Mouse (Mus musculus): ENCODE data around the gene Rab11fip4. TPM values are rescaled to one million over a fixed set of nuclear protein-coding genes. Genes with fewer than 3 reads are reported as not detected.

Rab11fip4 gene
- polyA plus RNA-seq, 1 experiment from 2014 or later = 28.9 TPM

GRCm38 (mm10) chr11:79617991-79618390, 27.0 kb downstream of the Rab11fip4 start:
- Histone ChIP-seq H3K36me3 (peaks cover 14% of the 10 kb centered on the region), H3K9me3 (no peaks in the 10 kb centered on the region), H3K27me3 (no peaks in the 10 kb centered on the region), H3K9ac (no peak overlapping the region), H3K27ac (replicated peaks) (no peak overlapping the region), H3K4me1 (replicated peaks) (peaks cover 9% of the 10 kb centered on the region; the same call in 1 of the 2 replicates), H3K4me3 (no peak overlapping the region), H3K4me2 (no peak overlapping the region)
- WGBS = 78% methylated on average over 8 of the region's 8 CpGs
- ATAC-seq (ENCODE audit: low FRiP score, low read depth) = no peak; the same call in 1 of the 2 replicates

- no peak overlapping the region for H3K9ac ChIP-seq
- H3K4me1 ChIP-seq (replicated peaks) = 0 out of 2 replicates have a peak, but pooled peaks cover under 1% of the 10 kb centered on the region
- peaks cover 14% of the 10 kb centered on the region for H3K36me3 ChIP-seq
- ATAC-seq (ENCODE audit: low FRiP score, low read depth) = no peak
- H3K4me3 ChIP-seq = no peak overlapping the region
- no peak overlapping the region for H3K4me2 ChIP-seq
- no peaks in the 10 kb centered on the region for H3K27me3 ChIP-seq
- H3K27ac ChIP-seq (replicated peaks) = no peak overlapping the region
- no peaks in the 10 kb centered on the region for H3K9me3 ChIP-seq
- 88% methylated on average over 5 of the region's 5 CpGs for WGBS
Measured at GRCm38 (mm10) chr11:79623029-79623428, 32.0 kb downstream of the Rab11fip4 start.

- peaks cover 14% of the 10 kb centered on the region for H3K36me3 ChIP-seq
- H3K9ac ChIP-seq = no peak overlapping the region
- peak; percentile 40; the same call in 1 of the 2 replicates for ATAC-seq (ENCODE audit: low FRiP score, low read depth)
- WGBS = 14% methylated on average over 4 of the region's 4 CpGs
- no peaks in the 10 kb centered on the region for H3K4me1 ChIP-seq (replicated peaks)
- no peak overlapping the region for H3K4me2 ChIP-seq
- H3K27ac ChIP-seq (replicated peaks) = no peak overlapping the region
- H3K27me3 ChIP-seq = no peaks in the 10 kb centered on the region
- H3K4me3 ChIP-seq = no peak overlapping the region
- no peaks in the 10 kb centered on the region for H3K9me3 ChIP-seq
Measured at GRCm38 (mm10) chr11:79624801-79625302, 33.8 kb downstream of the Rab11fip4 start.

GRCm38 (mm10) chr11:79628716-79629115, 37.7 kb downstream of the Rab11fip4 start:
- H3K4me2 ChIP-seq = no peak overlapping the region
- no peak for ATAC-seq (ENCODE audit: low FRiP score, low read depth)
- H3K4me1 ChIP-seq (replicated peaks) = no peaks in the 10 kb centered on the region
- no peak overlapping the region for H3K4me3 ChIP-seq
- no peak overlapping the region for H3K9ac ChIP-seq
- H3K36me3 ChIP-seq = no peaks in the 10 kb centered on the region
- no peaks in the 10 kb centered on the region for H3K27me3 ChIP-seq
- no peaks in the 10 kb centered on the region for H3K9me3 ChIP-seq
- H3K27ac ChIP-seq (replicated peaks) = no peak overlapping the region
- WGBS = 76% methylated on average over 3 of the region's 3 CpGs

- no peaks in the 10 kb centered on the region for H3K4me1 ChIP-seq (replicated peaks)
- WGBS = 79% methylated on average over 7 of the region's 7 CpGs
- no peak overlapping the region for H3K9ac ChIP-seq
- H3K4me3 ChIP-seq = no peak overlapping the region
- H3K9me3 ChIP-seq = no peaks in the 10 kb centered on the region
- H3K4me2 ChIP-seq = no peak overlapping the region
- H3K27me3 ChIP-seq = no peaks in the 10 kb centered on the region
- ATAC-seq (ENCODE audit: low FRiP score, low read depth) = no peak
- H3K36me3 ChIP-seq = no peaks in the 10 kb centered on the region
- no peak overlapping the region for H3K27ac ChIP-seq (replicated peaks)
Measured at GRCm38 (mm10) chr11:79629752-79630374, 38.9 kb downstream of the Rab11fip4 start.

GRCm38 (mm10) chr11:79630521-79630920, 39.5 kb downstream of the Rab11fip4 start:
- H3K4me2 ChIP-seq = no peak overlapping the region
- H3K36me3 ChIP-seq = no peaks in the 10 kb centered on the region
- no peak overlapping the region for H3K4me3 ChIP-seq
- H3K4me1 ChIP-seq (replicated peaks) = no peaks in the 10 kb centered on the region
- no peak for ATAC-seq (ENCODE audit: low FRiP score, low read depth)
- H3K27ac ChIP-seq (replicated peaks) = no peak overlapping the region
- WGBS = 36% methylated on average over 6 of the region's 6 CpGs
- H3K27me3 ChIP-seq = no peaks in the 10 kb centered on the region
- no peak overlapping the region for H3K9ac ChIP-seq
- no peaks in the 10 kb centered on the region for H3K9me3 ChIP-seq

- H3K4me2 ChIP-seq = no peak overlapping the region
- ATAC-seq (ENCODE audit: low FRiP score, low read depth) = no peak
- no peaks in the 10 kb centered on the region for H3K9me3 ChIP-seq
- H3K27me3 ChIP-seq = no peaks in the 10 kb centered on the region
- no peaks in the 10 kb centered on the region for H3K36me3 ChIP-seq
- H3K4me1 ChIP-seq (replicated peaks) = no peaks in the 10 kb centered on the region
- WGBS = 84% methylated on average over 8 of the region's 8 CpGs
- no peak overlapping the region for H3K9ac ChIP-seq
- H3K27ac ChIP-seq (replicated peaks) = no peak overlapping the region
- H3K4me3 ChIP-seq = no peak overlapping the region
Measured at GRCm38 (mm10) chr11:79633366-79633765, 42.4 kb downstream of the Rab11fip4 start.

GRCm38 (mm10) chr11:79635661-79636449, 44.8 kb downstream of the Rab11fip4 start:
- WGBS = 85% methylated on average over 6 of the region's 6 CpGs
- Histone ChIP-seq H3K27ac (replicated peaks) (no peak overlapping the region), H3K27me3 (no peaks in the 10 kb centered on the region)

GRCm38 (mm10) chr11:79636481-79636880, 45.5 kb downstream of the Rab11fip4 start:
- H3K9me3 ChIP-seq = no peaks in the 10 kb centered on the region
- no peak overlapping the region for H3K4me2 ChIP-seq
- no peaks in the 10 kb centered on the region for H3K36me3 ChIP-seq
- H3K27ac ChIP-seq (replicated peaks) = no peak overlapping the region
- no peaks in the 10 kb centered on the region for H3K27me3 ChIP-seq
- no peaks in the 10 kb centered on the region; the same call in 1 of the 2 replicates for H3K4me1 ChIP-seq (replicated peaks)
- H3K9ac ChIP-seq = no peak overlapping the region
- WGBS = 77% methylated on average over 1 of the region's 1 CpGs
- no peak for ATAC-seq (ENCODE audit: low FRiP score, low read depth)
- no peak overlapping the region for H3K4me3 ChIP-seq

More at GRCm38 (mm10) chr11:79635661-79636449, 44.8 kb downstream of the Rab11fip4 start:
- H3K4me2 ChIP-seq = no peak overlapping the region
- no peaks in the 10 kb centered on the region; the same call in 1 of the 2 replicates for H3K4me1 ChIP-seq (replicated peaks)
- no peaks in the 10 kb centered on the region for H3K36me3 ChIP-seq
- no peak overlapping the region for H3K4me3 ChIP-seq
- ATAC-seq (ENCODE audit: low FRiP score, low read depth) = no peak
- H3K9me3 ChIP-seq = no peaks in the 10 kb centered on the region
- H3K9ac ChIP-seq = no peak overlapping the region

- no peak for ATAC-seq (ENCODE audit: low FRiP score, low read depth)
- WGBS = 35% methylated on average over 5 of the region's 5 CpGs
- Histone ChIP-seq H3K4me2 (no peak overlapping the region), H3K9ac (no peak overlapping the region), H3K4me1 (replicated peaks) (peaks cover 3% of the 10 kb centered on the region; the same call in 1 of the 2 replicates), H3K27ac (replicated peaks) (no peak overlapping the region), H3K36me3 (no peaks in the 10 kb centered on the region), H3K4me3 (no peak overlapping the region), H3K27me3 (no peaks in the 10 kb centered on the region), H3K9me3 (no peaks in the 10 kb centered on the region)
Measured at GRCm38 (mm10) chr11:79638691-79639090, 47.7 kb downstream of the Rab11fip4 start.

- H3K27ac ChIP-seq (replicated peaks) = no peak overlapping the region
- ATAC-seq (ENCODE audit: low FRiP score, low read depth) = no peak
- H3K4me2 ChIP-seq = no peak overlapping the region
- H3K36me3 ChIP-seq = no peaks in the 10 kb centered on the region
- H3K27me3 ChIP-seq = no peaks in the 10 kb centered on the region
- no peak overlapping the region for H3K4me3 ChIP-seq
- WGBS = 53% methylated on average over 8 of the region's 8 CpGs
- peaks cover 21% of the 10 kb centered on the region for H3K4me1 ChIP-seq (replicated peaks)
- H3K9me3 ChIP-seq = no peaks in the 10 kb centered on the region
- no peak overlapping the region for H3K9ac ChIP-seq
Measured at GRCm38 (mm10) chr11:79640940-79641733, 50.1 kb downstream of the Rab11fip4 start.
